Mouse (Mus musculus) liver, adult 2 months (tissue): Measurements from ENCODE around the gene Txnrd2.

Experiments
- CTCF ChIP-seq: fragments of 200-500 bp; IDR thresholded peaks from 2 replicates; pipeline ENCODE4 v1.5.1; 2011; ENCODE audit warnings: low read depth, low read length, control low read depth
- POLR2A ChIP-seq: fragments of 200-500 bp; IDR thresholded peaks from 2 replicates; pipeline ENCODE4 v1.6.1; 2011; ENCODE audit warnings: low read length, control low read depth; ENCODE audit not compliant: insufficient read depth; ENCODE audit errors: extremely low read depth

DNA sequence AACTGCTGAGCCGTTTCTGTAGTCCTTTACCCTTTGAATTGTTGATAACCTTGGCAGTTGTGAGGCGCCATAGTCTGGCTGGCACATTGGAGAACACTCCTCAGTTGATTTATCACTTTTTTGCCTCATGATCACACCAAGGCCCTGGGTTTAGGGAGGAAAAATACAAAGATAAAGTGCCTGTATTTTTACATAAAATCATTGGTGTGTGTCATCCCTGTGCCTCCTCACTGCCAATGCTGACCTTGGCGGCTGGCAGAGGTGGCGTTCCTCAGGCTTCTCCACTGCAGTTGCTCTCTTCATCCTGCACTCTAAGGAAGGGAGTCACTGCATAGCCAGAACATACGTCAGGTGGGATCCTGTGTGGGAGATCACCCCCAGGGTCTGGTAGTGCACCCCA is 85.6 kb downstream of the Txnrd2 start:
- TF ChIP-seq POLR2A: no peak
- TF ChIP-seq CTCF: no peak
